Mouse (Mus musculus): Measurements from ENCODE around the gene Timm29. TPM values are rescaled to one million over a fixed set of nuclear protein-coding genes. Genes with fewer than 3 reads are reported as not detected.

The Timm29 gene
- polyA plus RNA-seq, 1 experiment from 2014 or later, result 16.5 TPM

DNA sequence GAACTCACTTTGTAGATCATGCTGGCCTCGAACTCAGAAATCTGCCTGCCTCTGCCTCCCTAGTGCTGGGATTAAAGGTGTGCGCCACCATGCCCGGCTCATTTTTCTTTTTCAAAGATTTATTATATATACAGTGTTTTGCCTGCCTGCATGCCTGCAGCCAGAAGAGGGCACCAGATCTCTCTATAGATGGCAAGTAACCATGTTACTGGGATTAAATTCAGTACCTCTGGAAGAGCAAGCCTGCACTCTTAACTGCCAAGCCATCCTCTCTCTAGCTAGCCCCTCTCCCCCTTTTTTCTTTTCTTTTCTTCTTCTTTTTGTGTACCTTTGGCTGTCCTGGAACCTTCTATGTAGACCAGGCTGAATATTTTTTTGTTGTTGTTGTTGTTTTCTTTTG is 38.2 kb downstream of the Timm29 start:
- H3K27ac ChIP-seq (ENCODE audit: low read length), result no peak overlapping the region
- H3K4me1 ChIP-seq (ENCODE audit: insufficient read depth, low read depth, low read length), result no peaks in the 10 kb centered on the region
- DNase-seq (ENCODE audit: low spot score) (peak; percentile 78), ATAC-seq (no peak; the same call in 1 of the 2 replicates)
- TF ChIP-seq EP300 (IDR thresholded peaks at IDR 0.05) (no peak), CTCF (IDR thresholded peaks at IDR 0.05) (peak; percentile 72)
- H3K9me3 ChIP-seq (ENCODE audit: low read length), result no peaks in the 10 kb centered on the region
- no peak overlapping the region for H3K4me3 ChIP-seq (ENCODE audit: low read depth, low read length)
- 74% methylated on average over 3 of the region's 3 CpGs for WGBS
- H3K4me2 ChIP-seq (replicated peaks; ENCODE audit: low read depth, low read length), result no peak overlapping the region
- H3K27me3 ChIP-seq (replicated peaks; ENCODE audit: insufficient read depth, low read length), result no peaks in the 10 kb centered on the region
- H3K9ac ChIP-seq (replicated peaks; ENCODE audit: low read depth), result no peak overlapping the region
- H3K36me3 ChIP-seq (ENCODE audit: insufficient read depth, low read length), result peaks cover 7% of the 10 kb centered on the region; the same call in 1 of the 2 replicates

DNA sequence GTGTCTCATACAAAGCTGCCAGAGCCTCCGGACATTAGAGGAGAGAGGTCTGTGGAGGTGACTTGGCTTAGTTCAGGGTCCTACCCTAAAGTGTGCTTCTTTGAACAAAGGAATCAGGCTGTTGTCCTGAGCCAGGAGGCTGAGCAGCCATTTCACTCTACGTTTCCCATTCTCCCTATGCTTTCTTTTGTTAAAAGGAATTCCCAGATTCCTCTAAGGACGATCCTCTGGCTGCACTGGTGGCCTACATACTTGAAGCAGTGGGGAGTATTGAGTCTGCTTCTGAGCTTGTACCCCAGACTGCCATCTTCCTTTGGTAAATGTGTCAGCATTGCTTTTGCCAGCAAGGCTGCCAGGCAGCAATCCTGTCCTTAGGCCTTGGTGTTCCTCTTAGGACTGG is 40.6 kb downstream of the Timm29 start:
- no peak overlapping the region for H3K9ac ChIP-seq (replicated peaks; ENCODE audit: low read depth)
- no peak for ATAC-seq
- TF ChIP-seq CTCF (IDR thresholded peaks at IDR 0.05) (no peak), EP300 (IDR thresholded peaks at IDR 0.05) (no peak)
- H3K4me1 ChIP-seq (ENCODE audit: insufficient read depth, low read depth, low read length), result no peaks in the 10 kb centered on the region
- no peaks in the 10 kb centered on the region for H3K27me3 ChIP-seq (replicated peaks; ENCODE audit: insufficient read depth, low read length)
- H3K9me3 ChIP-seq (ENCODE audit: low read length), result no peaks in the 10 kb centered on the region
- no peak overlapping the region for H3K27ac ChIP-seq (ENCODE audit: low read length)
- DNase-seq (ENCODE audit: low spot score), result no peak
- no peak overlapping the region for H3K4me2 ChIP-seq (replicated peaks; ENCODE audit: low read depth, low read length)
- no peak overlapping the region for H3K4me3 ChIP-seq (ENCODE audit: low read depth, low read length)
- peaks cover 22% of the 10 kb centered on the region; the same call in 1 of the 2 replicates for H3K36me3 ChIP-seq (ENCODE audit: insufficient read depth, low read length)
- 88% methylated on average over 3 of the region's 3 CpGs for WGBS

DNA sequence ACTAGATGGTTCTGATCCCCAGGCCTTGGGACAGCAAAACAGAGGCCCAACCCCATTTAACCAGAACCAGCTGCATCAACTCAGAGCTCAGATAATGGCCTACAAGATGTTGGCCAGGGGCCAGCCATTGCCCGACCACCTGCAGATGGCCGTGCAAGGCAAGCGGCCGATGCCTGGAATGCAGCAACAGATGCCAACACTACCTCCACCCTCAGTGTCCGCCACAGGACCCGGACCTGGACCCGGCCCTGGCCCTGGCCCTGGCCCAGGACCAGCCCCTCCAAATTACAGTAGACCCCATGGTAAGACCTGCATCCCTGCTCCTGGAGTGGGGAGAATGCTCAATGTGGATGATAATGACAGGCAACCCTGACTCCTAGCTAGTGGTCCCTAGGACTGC is 43.1 kb downstream of the Timm29 start:
- Histone ChIP-seq H3K27ac (ENCODE audit: low read length) (no peak overlapping the region), H3K9ac (replicated peaks; ENCODE audit: low read depth) (no peak overlapping the region), H3K4me1 (ENCODE audit: insufficient read depth, low read depth, low read length) (no peaks in the 10 kb centered on the region), H3K27me3 (replicated peaks; ENCODE audit: insufficient read depth, low read length) (no peaks in the 10 kb centered on the region), H3K4me2 (replicated peaks; ENCODE audit: low read depth, low read length) (no peak overlapping the region), H3K9me3 (ENCODE audit: low read length) (no peaks in the 10 kb centered on the region), H3K4me3 (ENCODE audit: low read depth, low read length) (no peak overlapping the region), H3K36me3 (ENCODE audit: insufficient read depth, low read length) (peaks cover 45% of the 10 kb centered on the region)
- 56% methylated on average over 7 of the region's 7 CpGs for WGBS
- TF ChIP-seq CTCF (IDR thresholded peaks at IDR 0.05), result no peak
- no peak for TF ChIP-seq EP300 (IDR thresholded peaks at IDR 0.05)
- ATAC-seq, result no peak
- no peak for DNase-seq (ENCODE audit: low spot score)

DNA sequence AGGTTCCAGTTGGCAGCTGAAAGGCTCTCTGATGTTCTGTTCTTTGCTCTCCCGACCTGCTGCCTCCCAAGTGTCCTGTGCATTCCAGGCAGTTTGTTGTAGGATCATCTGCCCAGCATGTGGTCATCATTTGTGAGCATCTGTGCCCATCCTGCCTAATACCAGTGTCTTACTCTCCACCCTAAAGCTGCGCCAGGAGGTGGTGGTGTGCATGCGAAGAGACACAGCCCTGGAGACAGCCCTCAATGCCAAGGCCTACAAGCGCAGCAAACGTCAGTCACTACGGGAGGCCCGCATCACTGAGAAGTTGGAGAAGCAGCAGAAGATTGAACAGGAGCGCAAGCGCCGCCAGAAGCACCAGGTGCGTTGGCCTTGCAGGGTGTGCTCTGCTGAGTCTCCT is 46.5 kb downstream of the Timm29 start:
- H3K9me3 ChIP-seq (ENCODE audit: low read length), result no peaks in the 10 kb centered on the region
- ATAC-seq (no peak), DNase-seq (ENCODE audit: low spot score) (no peak)
- H3K27ac ChIP-seq (ENCODE audit: low read length), result no peak overlapping the region
- WGBS, result 96% methylated on average over 11 of the region's 11 CpGs
- peaks cover 67% of the 10 kb centered on the region for H3K36me3 ChIP-seq (ENCODE audit: insufficient read depth, low read length)
- H3K4me1 ChIP-seq (ENCODE audit: insufficient read depth, low read depth, low read length), result no peaks in the 10 kb centered on the region
- H3K27me3 ChIP-seq (replicated peaks; ENCODE audit: insufficient read depth, low read length), result no peaks in the 10 kb centered on the region
- H3K4me3 ChIP-seq (ENCODE audit: low read depth, low read length), result no peak overlapping the region
- TF ChIP-seq EP300 (IDR thresholded peaks at IDR 0.05) (no peak), CTCF (IDR thresholded peaks at IDR 0.05) (no peak)
- H3K4me2 ChIP-seq (replicated peaks; ENCODE audit: low read depth, low read length), result no peak overlapping the region
- no peak overlapping the region for H3K9ac ChIP-seq (replicated peaks; ENCODE audit: low read depth)

MicroRNAs encoded within 50 kb of the gene (microRNA counts, 519-probe panel; counts per million panel counts)
- not detected for microRNA mmu-miR-1946b

Small RNA genes within 50 kb of the gene (microRNA-seq; reads per million reads assigned to microRNA genes)
- not detected for gene Mir1946b

Other genes starting within 250 kb of the Timm29 start
- gene Ilf3, start 224.9 kb upstream of the Timm29 start, polyA plus RNA-seq (2015; fragmentation: Nextera tagmentation; extraction: Ambion mirVana), result 53.4 and 58.5 TPM in 2 replicates
- 17.4 and 20.6 TPM in 2 replicates for gene Qtrt1, start 180.9 kb upstream of the Timm29 start, polyA plus RNA-seq (2015; fragmentation: Nextera tagmentation; extraction: Ambion mirVana)
- 79.8 and 81.1 TPM in 2 replicates for gene Dnm2, start 167.8 kb upstream of the Timm29 start, polyA plus RNA-seq (2015; fragmentation: Nextera tagmentation; extraction: Ambion mirVana)
- gene Tmed1, start 82.5 kb upstream of the Timm29 start, polyA plus RNA-seq (2015; fragmentation: Nextera tagmentation; extraction: Ambion mirVana), result 60.8 and 71.3 TPM in 2 replicates
- gene AB124611, start 66.5 kb upstream of the Timm29 start, polyA plus RNA-seq (2015; fragmentation: Nextera tagmentation; extraction: Ambion mirVana), result 5.2 and 5.5 TPM in 2 replicates
- gene Carm1, start 45.8 kb upstream of the Timm29 start, polyA plus RNA-seq (2015; fragmentation: Nextera tagmentation; extraction: Ambion mirVana), result 10.8 and 12.2 TPM in 2 replicates
- gene Yipf2, start 106 bp downstream of the Timm29 start, polyA plus RNA-seq (2015; fragmentation: Nextera tagmentation; extraction: Ambion mirVana), result 28.3 and 30.3 TPM in 2 replicates
- 22.3 and 22.4 TPM in 2 replicates for gene Smarca4, start 23.4 kb downstream of the Timm29 start, polyA plus RNA-seq (2015; fragmentation: Nextera tagmentation; extraction: Ambion mirVana)
- gene Ldlr, start 130.8 kb downstream of the Timm29 start, polyA plus RNA-seq (2015; fragmentation: Nextera tagmentation; extraction: Ambion mirVana), result 52.2 and 56.8 TPM in 2 replicates
- gene Spc24, start 167.6 kb downstream of the Timm29 start, polyA plus RNA-seq (2015; fragmentation: Nextera tagmentation; extraction: Ambion mirVana), result 13.4 and 15.7 TPM in 2 replicates
- gene Kank2, start 206.0 kb downstream of the Timm29 start, polyA plus RNA-seq (2015; fragmentation: Nextera tagmentation; extraction: Ambion mirVana), result 23.3 and 24.0 TPM in 2 replicates
- 6.2 and 7.4 TPM in 2 replicates for gene Angptl8, start 242.8 kb downstream of the Timm29 start, polyA plus RNA-seq (2015; fragmentation: Nextera tagmentation; extraction: Ambion mirVana)